ENCODE assay signal across 17 mouse cellular contexts in the genomic region with DNA sequence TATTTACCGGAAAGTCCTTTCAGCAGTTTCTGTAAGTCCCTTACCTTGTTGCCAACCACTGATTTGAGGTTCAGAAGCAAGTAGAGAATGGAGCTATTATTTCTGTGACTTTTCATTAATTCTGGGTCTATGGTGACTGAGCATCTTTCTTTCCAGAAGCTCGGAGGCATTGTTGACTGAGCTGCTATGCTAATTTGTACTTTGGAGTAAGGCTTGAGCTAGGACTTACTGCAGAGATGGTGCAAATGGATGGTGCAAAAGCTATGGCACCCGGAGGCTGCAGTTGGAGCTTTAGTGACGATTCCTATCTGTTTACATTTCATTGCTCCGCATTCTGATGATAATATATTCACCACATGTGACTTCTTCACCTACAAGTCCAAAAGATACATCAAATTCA.
DNase-seq lines count a peak whose midpoint lies in the region; ATAC-seq and TF ChIP-seq lines count a peak whose summit lies in the region.
"Had no signal": no experiment of that assay in that cellular context is flagged by ENCODE, and none has a peak within 500 bp of the region (broad histone marks: within the 10 kb centered on the region; RNA-seq: fewer than 3 reads in every experiment).

No protein-coding gene starts in this region.

- H3K27me3 ChIP-seq in forebrain, embryonic 13.5 days: no peaks in the 10 kb centered on the region
- H3K27me3 ChIP-seq in forebrain, embryonic 11.5 days (ENCODE audit: control insufficient read depth, insufficient read depth, low read length): no peaks in the 10 kb centered on the region
- H3K27me3 ChIP-seq in midbrain, embryonic 13.5 days: no peaks in the 10 kb centered on the region
- no peaks in the 10 kb centered on the region for H3K27me3 ChIP-seq in midbrain, embryonic 11.5 days (ENCODE audit: control insufficient read depth, insufficient read depth, low read length)
- H3K27me3 ChIP-seq in hindbrain, postnatal 0 days (ENCODE audit: insufficient read depth, low read length): no peaks in the 10 kb centered on the region
- H3K27me3 ChIP-seq in kidney, embryonic 16.5 days (ENCODE audit: insufficient read depth, low read length): no peaks in the 10 kb centered on the region
- H3K27me3 ChIP-seq: limb, embryonic 12.5 days; megakaryocyte, embryonic 14.5 days had no signal

- H3K9ac ChIP-seq in forebrain, embryonic 13.5 days: no peak overlapping the region
- H3K9ac ChIP-seq in forebrain, embryonic 11.5 days (ENCODE audit: low read length): no peak overlapping the region
- H3K9ac ChIP-seq in midbrain, embryonic 13.5 days (replicated peaks): no peak overlapping the region
- H3K9ac ChIP-seq in midbrain, embryonic 11.5 days (ENCODE audit: low read length): no peak overlapping the region
- H3K9ac ChIP-seq in hindbrain, postnatal 0 days (replicated peaks; ENCODE audit: low read length): no peak overlapping the region
- H3K9ac ChIP-seq in kidney, embryonic 16.5 days (replicated peaks; ENCODE audit: low read length): no peak overlapping the region
- H3K9ac ChIP-seq: limb, embryonic 12.5 days; liver, embryonic 14.5 days had no signal

- no peak overlapping the region for H3K4me2 ChIP-seq in forebrain, embryonic 13.5 days
- H3K4me2 ChIP-seq in forebrain, embryonic 11.5 days (ENCODE audit: low read depth, low read length, severe bottlenecking): no peak overlapping the region
- peak overlapping the region; percentile 32; the same call in 1 of the 2 replicates for H3K4me2 ChIP-seq in midbrain, embryonic 13.5 days (replicated peaks)
- H3K4me2 ChIP-seq in midbrain, embryonic 11.5 days: no peak overlapping the region
- peak overlapping the region; percentile 55 for H3K4me2 ChIP-seq in hindbrain, postnatal 0 days (ENCODE audit: low read depth, low read length)
- no peak overlapping the region for H3K4me2 ChIP-seq in kidney, embryonic 16.5 days (replicated peaks; ENCODE audit: low read depth, low read length)
- H3K4me2 ChIP-seq: limb, embryonic 12.5 days had no signal

- H3K4me3 ChIP-seq in forebrain, embryonic 13.5 days: no peak overlapping the region
- no peak overlapping the region for H3K4me3 ChIP-seq in forebrain, embryonic 11.5 days (ENCODE audit: low read depth, low read length)
- no peak overlapping the region for H3K4me3 ChIP-seq in midbrain, embryonic 13.5 days (replicated peaks)
- H3K4me3 ChIP-seq in midbrain, embryonic 11.5 days (ENCODE audit: low read depth, low read length): no peak overlapping the region
- H3K4me3 ChIP-seq in hindbrain, postnatal 0 days (ENCODE audit: low read length): no peak overlapping the region
- H3K4me3 ChIP-seq in kidney, embryonic 16.5 days (ENCODE audit: low read length): no peak overlapping the region
- H3K4me3 ChIP-seq: limb, embryonic 12.5 days; megakaryocyte, embryonic 14.5 days had no signal

- H3K36me3 ChIP-seq in forebrain, embryonic 13.5 days (ENCODE audit: poor library complexity, severe bottlenecking): no peaks in the 10 kb centered on the region
- no peaks in the 10 kb centered on the region for H3K36me3 ChIP-seq in forebrain, embryonic 11.5 days (ENCODE audit: control insufficient read depth, insufficient read depth, low read length)
- no peaks in the 10 kb centered on the region for H3K36me3 ChIP-seq in midbrain, embryonic 13.5 days
- H3K36me3 ChIP-seq in midbrain, embryonic 11.5 days (ENCODE audit: control insufficient read depth, insufficient read depth, low read length): no peaks in the 10 kb centered on the region
- H3K36me3 ChIP-seq in hindbrain, postnatal 0 days (ENCODE audit: insufficient read depth, low read length): no peaks in the 10 kb centered on the region
- no peaks in the 10 kb centered on the region for H3K36me3 ChIP-seq in kidney, embryonic 16.5 days (ENCODE audit: insufficient read depth, low read length)
- H3K36me3 ChIP-seq: limb, embryonic 12.5 days had no signal

- no peak overlapping the region for H3K27ac ChIP-seq in forebrain, embryonic 13.5 days
- no peak overlapping the region for H3K27ac ChIP-seq in forebrain, embryonic 11.5 days (ENCODE audit: low read depth, low read length)
- peak overlapping the region; percentile 86; the same call in 1 of the 2 replicates for H3K27ac ChIP-seq in midbrain, embryonic 13.5 days
- no peak overlapping the region for H3K27ac ChIP-seq in midbrain, embryonic 11.5 days (ENCODE audit: low read depth, low read length)
- peak overlapping the region; percentile 82 for H3K27ac ChIP-seq in hindbrain, postnatal 0 days
- H3K27ac ChIP-seq in kidney, embryonic 16.5 days (ENCODE audit: low read length): no peak overlapping the region
- H3K27ac ChIP-seq: limb, embryonic 12.5 days; liver, embryonic 14.5 days had no signal

- no peaks in the 10 kb centered on the region for H3K9me3 ChIP-seq in forebrain, embryonic 13.5 days (replicated peaks)
- H3K9me3 ChIP-seq in forebrain, embryonic 11.5 days (ENCODE audit: control insufficient read depth, low read length): no peaks in the 10 kb centered on the region
- no peaks in the 10 kb centered on the region for H3K9me3 ChIP-seq in midbrain, embryonic 13.5 days
- no peaks in the 10 kb centered on the region for H3K9me3 ChIP-seq in midbrain, embryonic 11.5 days (ENCODE audit: control insufficient read depth, low read length)
- no peaks in the 10 kb centered on the region for H3K9me3 ChIP-seq in hindbrain, postnatal 0 days (ENCODE audit: low read length)
- H3K9me3 ChIP-seq in kidney, embryonic 16.5 days (ENCODE audit: low read length): no peaks in the 10 kb centered on the region
- H3K9me3 ChIP-seq: limb, embryonic 12.5 days; megakaryocyte, embryonic 14.5 days had no signal

- no peak for DNase-seq in forebrain, embryonic 11.5 days (ENCODE audit: low spot score)
- no peak for DNase-seq in midbrain, embryonic 11.5 days (ENCODE audit: low spot score, missing footprints)
- peak; percentile 29 for DNase-seq in hindbrain, postnatal 0 days (ENCODE audit: low spot score)
- no peak for DNase-seq in spleen, adult 12 weeks (ENCODE audit: low spot score)
- DNase-seq in testis, postnatal 10 days (ENCODE audit: low spot score): no peak
- DNase-seq: adrenal gland, postnatal 14 days; gastrocnemius, postnatal 10 days; heart, postnatal 10 days; kidney, postnatal 10 days; thymus, postnatal 36 days had no signal

- ATAC-seq in forebrain, embryonic 13.5 days: peak; percentile 23; the same call in 1 of the 2 replicates
- no peak; the same call in 1 of the 2 replicates for ATAC-seq in forebrain, embryonic 11.5 days (replicated peaks; ENCODE audit: low FRiP score)
- no peak for ATAC-seq in midbrain, embryonic 13.5 days
- no peak for ATAC-seq in midbrain, embryonic 11.5 days (ENCODE audit: low FRiP score)
- ATAC-seq in hindbrain, postnatal 0 days: no peak; the same call in 1 of the 2 replicates
- no peak for ATAC-seq in kidney, embryonic 16.5 days (ENCODE audit: low FRiP score, low TSS enrichment)
- ATAC-seq: lung, postnatal 0 days had no signal

- 63% methylated on average over 5 of the region's 5 CpGs for WGBS in forebrain, embryonic 13.5 days
- 80% methylated on average over 5 of the region's 5 CpGs for WGBS in forebrain, embryonic 11.5 days
- 47% methylated on average over 5 of the region's 5 CpGs for WGBS in midbrain, embryonic 13.5 days
- 78% methylated on average over 5 of the region's 5 CpGs for WGBS in midbrain, embryonic 11.5 days
- 38% methylated on average over 5 of the region's 5 CpGs for WGBS in hindbrain, postnatal 0 days
- WGBS in kidney, embryonic 16.5 days: 91% methylated on average over 5 of the region's 5 CpGs

- TF ChIP-seq CTCF in hindbrain, postnatal 0 days (IDR thresholded peaks at IDR 0.05; ENCODE audit: low read depth): no peak

- H3K4me1 ChIP-seq in forebrain, embryonic 13.5 days: peaks cover 21% of the 10 kb centered on the region
- peaks cover 2% of the 10 kb centered on the region; the same call in 1 of the 2 replicates for H3K4me1 ChIP-seq in forebrain, embryonic 11.5 days (replicated peaks; ENCODE audit: control insufficient read depth, insufficient read depth, low read length)
- peaks cover 23% of the 10 kb centered on the region for H3K4me1 ChIP-seq in midbrain, embryonic 13.5 days (replicated peaks)
- H3K4me1 ChIP-seq in midbrain, embryonic 11.5 days (ENCODE audit: control insufficient read depth, insufficient read depth, low read length): peaks cover 6% of the 10 kb centered on the region
- peaks cover 9% of the 10 kb centered on the region; the same call in 1 of the 2 replicates for H3K4me1 ChIP-seq in hindbrain, postnatal 0 days (ENCODE audit: insufficient read depth, low read length)
- peaks cover 4% of the 10 kb centered on the region; the same call in 1 of the 2 replicates for H3K4me1 ChIP-seq in kidney, embryonic 16.5 days (ENCODE audit: insufficient read depth, low read length)
- H3K4me1 ChIP-seq: megakaryocyte, embryonic 14.5 days had no signal

Comparison
In these comparisons a context has a peak if more than half of its experiments do, and no peak if none do; other contexts are left out.
1. H3K27ac ChIP-seq: peak in midbrain, embryonic 13.5 days (single experiment) and hindbrain, postnatal 0 days (single experiment); none in forebrain, embryonic 13.5 days (single experiment), forebrain, embryonic 11.5 days (single experiment), midbrain, embryonic 11.5 days (single experiment) and kidney, embryonic 16.5 days (single experiment).
2. H3K4me2 ChIP-seq: peak in midbrain, embryonic 13.5 days (single experiment) and hindbrain, postnatal 0 days (single experiment); none in forebrain, embryonic 13.5 days (single experiment), forebrain, embryonic 11.5 days (single experiment), midbrain, embryonic 11.5 days (single experiment) and kidney, embryonic 16.5 days (single experiment).